1 mouse cellular context compared by ENCODE assay signal in the genomic region with DNA sequence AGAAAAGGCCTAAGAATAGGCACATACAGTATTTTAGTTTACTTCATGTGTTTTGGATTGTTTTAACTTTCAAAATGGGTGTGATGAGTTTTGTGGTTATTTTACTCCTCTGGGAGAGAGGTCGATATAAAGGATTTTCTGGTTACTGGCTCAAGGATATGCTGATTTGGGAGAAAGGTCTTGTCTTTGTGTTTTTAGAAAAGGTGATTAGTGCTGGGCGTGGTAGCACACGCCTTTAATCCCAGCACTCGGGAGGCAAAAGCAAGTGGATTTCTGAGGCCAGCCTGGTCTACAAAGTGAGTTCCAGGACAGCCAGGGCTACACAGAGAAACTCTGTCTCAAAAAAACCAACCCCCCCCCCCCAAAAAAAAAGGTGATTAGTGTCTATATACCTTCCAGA. TPM values are rescaled to one million over a fixed set of nuclear protein-coding genes. Genes with fewer than 3 reads are reported as not detected.
"Had no signal": no experiment of that assay in that cellular context is flagged by ENCODE, and none has a peak within 500 bp of the region (broad histone marks: within the 10 kb centered on the region; RNA-seq: fewer than 3 reads in every experiment).

No protein-coding gene starts in this region.

RNA-seq across cellular contexts. Expression of a gene that starts 20.1 kb away (rescaled TPM):
- polyA plus RNA-seq: erythroblast, embryonic 14.5 days had no signal
